Mouse (Mus musculus): ENCODE data around the gene Chdh.

Chdh gene

GRCm38 (mm10) chr14:30008733-30009575 is at the start of gene Chdh, which contains the start of gene Il17rb:
Gene Chdh, plus strand, starts transcription at chr14:30009023.
Gene Il17rb, minus strand, starts transcription at chr14:30008896.
- no peak for DNase-seq (ENCODE audit: low read depth)

GRCm38 (mm10) chr14:29967611-29968010 is 41.2 kb upstream of the Chdh start:
- DNase-seq (ENCODE audit: low read depth) = no peak

GRCm38 (mm10) chr14:29968075-29968821 is 40.6 kb upstream of the Chdh start, which contains the start of gene Selenok:
Gene Selenok, plus strand, starts transcription at chr14:29968308.
- DNase-seq (ENCODE audit: low read depth) = peak; percentile 93

GRCm38 (mm10) chr14:29971446-29971845 is 37.4 kb upstream of the Chdh start:
- DNase-seq (ENCODE audit: low read depth) = no peak

- DNase-seq (ENCODE audit: low read depth) = no peak
These were observed 36.8 kb upstream of the Chdh start for GRCm38 (mm10) chr14:29971993-29972392.

- no peak for DNase-seq (ENCODE audit: low read depth)
These were observed 31.9 kb upstream of the Chdh start for GRCm38 (mm10) chr14:29976927-29977326.

GRCm38 (mm10) chr14:29978254-29979204 is 30.3 kb upstream of the Chdh start, which contains the start of gene Actr8:
Gene Actr8, plus strand, starts transcription at chr14:29978337.
- peak; percentile 73 for DNase-seq (ENCODE audit: low read depth)

- DNase-seq (ENCODE audit: low read depth) = no peak
These were observed 28.2 kb upstream of the Chdh start for GRCm38 (mm10) chr14:29980447-29981205.

- no peak for DNase-seq (ENCODE audit: low read depth)
These were observed 22.7 kb upstream of the Chdh start for GRCm38 (mm10) chr14:29986096-29986495.

GRCm38 (mm10) chr14:29987276-29987675 is 21.5 kb upstream of the Chdh start:
- DNase-seq (ENCODE audit: low read depth) = no peak

GRCm38 (mm10) chr14:29987739-29988138 is 21.1 kb upstream of the Chdh start:
- no peak for DNase-seq (ENCODE audit: low read depth)

- no peak for DNase-seq (ENCODE audit: low read depth)
These were observed 20.5 kb upstream of the Chdh start for GRCm38 (mm10) chr14:29988337-29988736.

GRCm38 (mm10) chr14:29994976-29995375 is 13.8 kb upstream of the Chdh start:
- no peak for DNase-seq (ENCODE audit: low read depth)

- no peak for DNase-seq (ENCODE audit: low read depth)
These were observed 12.6 kb upstream of the Chdh start for GRCm38 (mm10) chr14:29996000-29996751.

GRCm38 (mm10) chr14:29997345-29997744 is 11.5 kb upstream of the Chdh start:
- DNase-seq (ENCODE audit: low read depth) = no peak

GRCm38 (mm10) chr14:29998747-29999474 is 9.9 kb upstream of the Chdh start:
- DNase-seq (ENCODE audit: low read depth) = no peak

- DNase-seq (ENCODE audit: low read depth) = no peak
These were observed 9.4 kb upstream of the Chdh start for GRCm38 (mm10) chr14:29999475-29999811.

GRCm38 (mm10) chr14:30009864-30010560 is 1.2 kb downstream of the Chdh start:
- DNase-seq (ENCODE audit: low read depth) = no peak
